Mouse (Mus musculus) small intestine, adult 2 months (tissue): ENCODE results near the gene Ddah1.

Source experiments
- CTCF ChIP-seq: fragments of 200-500 bp; IDR thresholded peaks from 2 replicates; pipeline ENCODE4 v1.5.1; 2012; ENCODE audit warnings: low read depth, mild to moderate bottlenecking, control low read depth, inconsistent platforms, low read length, moderate library complexity, mixed read lengths; ENCODE audit not compliant: insufficient replicate concordance, insufficient read length; ENCODE audit errors: extremely low read depth
- POLR2A ChIP-seq: fragments of 200-500 bp; IDR thresholded peaks from 2 replicates; pipeline ENCODE4 v1.6.1; 2012; ENCODE audit warnings: low read depth, mild to moderate bottlenecking, control low read depth, inconsistent platforms, low read length, moderate library complexity

- TF ChIP-seq POLR2A (no peak), CTCF (no peak)
These were observed 167.0 kb downstream of the Ddah1 start for GRCm38 (mm10) chr3:145925506-145925905.
